Mouse (Mus musculus) CH12.LX (cell line): Measurements from ENCODE around the gene Sparc.

ENCODE experiments used
- BHLHE40 ChIP-seq: IDR thresholded peaks from 2 replicates; pipeline ENCODE4 v1.6.1; 2011; ENCODE audit warnings: mild to moderate bottlenecking, low read depth, low read length, improper control_type of control experiment
- CTCF ChIP-seq, 2 experiments: IDR thresholded peaks in 1 of 2; conservative IDR thresholded peaks in 1 of 2; 2 replicates each; pipeline ENCODE4 v1.5.1; 2011 to 2012; ENCODE audit warnings: low read depth in 2 of 2, low read length in 2 of 2, improper control_type of control experiment in 1 of 2, inconsistent platforms in 1 of 2, mild to moderate bottlenecking in 1 of 2, moderate library complexity in 1 of 2
- MXI1 ChIP-seq: IDR thresholded peaks from 2 replicates; pipeline ENCODE4 v1.6.1; 2011; ENCODE audit warnings: mild to moderate bottlenecking, low read depth, low read length, improper control_type of control experiment
- POLR2A ChIP-seq: IDR thresholded peaks from 2 replicates; pipeline ENCODE4 v1.6.1; 2011; ENCODE audit warnings: low read depth, mild to moderate bottlenecking, improper control_type of control experiment, low read length

GRCm38 (mm10) chr11:55410502-55410901 lies 12.5 kb downstream of the Sparc start:
- TF ChIP-seq POLR2A (no peak), BHLHE40 (no peak), CTCF (conservative IDR thresholded peaks at IDR 0.05 in 1 of 2, IDR thresholded peaks at IDR 0.05 in 1 of 2; ENCODE audit: low read depth in 2 of 2, low read length in 2 of 2) (no peak), MXI1 (no peak)
